In the genomic region with DNA sequence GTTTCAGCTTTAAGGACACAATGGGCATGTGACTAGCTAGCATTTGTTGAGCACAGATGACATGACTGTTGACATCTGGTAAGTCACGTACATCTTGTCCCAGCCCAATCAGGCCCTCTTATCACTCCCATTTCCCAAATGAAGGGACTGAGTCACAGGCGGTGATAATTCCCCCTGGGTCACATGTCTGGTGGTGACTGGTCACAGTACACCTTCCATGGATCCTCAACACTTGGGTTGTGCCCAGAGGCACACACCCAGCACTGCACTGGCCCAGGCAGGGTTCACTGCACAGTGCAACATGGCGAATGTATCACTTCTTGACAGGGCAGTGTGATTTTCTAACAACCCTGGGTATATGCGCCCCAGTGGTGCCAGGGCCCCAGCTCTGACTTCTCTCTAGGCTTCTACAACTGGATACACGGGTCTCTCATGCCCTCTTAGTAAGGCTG, we compare ENCODE assay signal across 12 mouse cellular contexts. TPM values are rescaled to one million over a fixed set of nuclear protein-coding genes. Genes with fewer than 3 reads are reported as not detected.
DNase-seq lines count a peak whose midpoint lies in the region; ATAC-seq and TF ChIP-seq lines count a peak whose summit lies in the region.
"Had no signal": no experiment of that assay in that cellular context is flagged by ENCODE, and none has a peak within 500 bp of the region (broad histone marks: within the 10 kb centered on the region; RNA-seq: fewer than 3 reads in every experiment).

No protein-coding gene starts in this region.

- no peak overlapping the region for H3K4me3 ChIP-seq in forebrain, embryonic 11.5 days (ENCODE audit: low read depth, low read length)
- H3K4me3 ChIP-seq in forebrain, postnatal 0 days (ENCODE audit: low read depth, low read length), result no peak overlapping the region
- H3K4me3 ChIP-seq in midbrain, postnatal 0 days (ENCODE audit: low read depth, low read length), result no peak overlapping the region
- no peak overlapping the region for H3K4me3 ChIP-seq in midbrain, embryonic 11.5 days (ENCODE audit: low read depth, low read length)
- H3K4me3 ChIP-seq in liver, embryonic 13.5 days (replicated peaks), result no peak overlapping the region
- H3K4me3 ChIP-seq: hindbrain, embryonic 10.5 days; limb, embryonic 12.5 days had no signal

- DNase-seq in forebrain, embryonic 11.5 days (ENCODE audit: low spot score), result no peak
- no peak for DNase-seq in forebrain, postnatal 0 days
- no peak for DNase-seq in midbrain, postnatal 0 days (ENCODE audit: low spot score)
- no peak for DNase-seq in midbrain, embryonic 11.5 days (ENCODE audit: low spot score, missing footprints)
- DNase-seq in liver, embryonic 13.5 days, result no peak
- DNase-seq in ovary, postnatal 14 days (ENCODE audit: low spot score), result no peak
- no peak for DNase-seq in frontal cortex, postnatal 36 days (ENCODE audit: low spot score in 2 of 2)
- DNase-seq in kidney, postnatal 36 days, result no peak

- H3K27ac ChIP-seq in forebrain, embryonic 11.5 days (ENCODE audit: low read depth, low read length), result no peak overlapping the region
- no peak overlapping the region for H3K27ac ChIP-seq in forebrain, postnatal 0 days (ENCODE audit: low read depth, low read length)
- H3K27ac ChIP-seq in midbrain, postnatal 0 days (ENCODE audit: low read depth, low read length), result no peak overlapping the region
- H3K27ac ChIP-seq in midbrain, embryonic 11.5 days (ENCODE audit: low read depth, low read length), result no peak overlapping the region
- H3K27ac ChIP-seq in liver, embryonic 13.5 days, result peak overlapping the region; percentile 60
- H3K27ac ChIP-seq: hindbrain, embryonic 10.5 days; kidney, postnatal 0 days; limb, embryonic 12.5 days had no signal

- no peaks in the 10 kb centered on the region for H3K36me3 ChIP-seq in forebrain, embryonic 11.5 days (ENCODE audit: control insufficient read depth, insufficient read depth, low read length)
- no peaks in the 10 kb centered on the region for H3K36me3 ChIP-seq in forebrain, postnatal 0 days (ENCODE audit: insufficient read depth)
- H3K36me3 ChIP-seq in midbrain, postnatal 0 days (ENCODE audit: insufficient read depth, low read length), result no peaks in the 10 kb centered on the region
- no peaks in the 10 kb centered on the region for H3K36me3 ChIP-seq in midbrain, embryonic 11.5 days (ENCODE audit: control insufficient read depth, insufficient read depth, low read length)
- H3K36me3 ChIP-seq in liver, embryonic 13.5 days, result no peaks in the 10 kb centered on the region
- H3K36me3 ChIP-seq: hindbrain, embryonic 10.5 days; limb, embryonic 12.5 days had no signal

- no peaks in the 10 kb centered on the region for H3K9me3 ChIP-seq in forebrain, embryonic 11.5 days (ENCODE audit: control insufficient read depth, low read length)
- no peaks in the 10 kb centered on the region for H3K9me3 ChIP-seq in forebrain, postnatal 0 days (ENCODE audit: low read length)
- no peaks in the 10 kb centered on the region for H3K9me3 ChIP-seq in midbrain, postnatal 0 days (ENCODE audit: low read length)
- H3K9me3 ChIP-seq in midbrain, embryonic 11.5 days (ENCODE audit: control insufficient read depth, low read length), result no peaks in the 10 kb centered on the region
- H3K9me3 ChIP-seq in liver, embryonic 13.5 days (replicated peaks), result no peaks in the 10 kb centered on the region
- H3K9me3 ChIP-seq: hindbrain, embryonic 10.5 days had no signal

- no peak overlapping the region for H3K9ac ChIP-seq in forebrain, embryonic 11.5 days (ENCODE audit: low read length)
- H3K9ac ChIP-seq in forebrain, postnatal 0 days, result no peak overlapping the region
- no peak overlapping the region for H3K9ac ChIP-seq in midbrain, postnatal 0 days (replicated peaks; ENCODE audit: low read length, poor library complexity, severe bottlenecking)
- no peak overlapping the region for H3K9ac ChIP-seq in midbrain, embryonic 11.5 days (ENCODE audit: low read length)
- H3K9ac ChIP-seq in liver, embryonic 13.5 days, result no peak overlapping the region
- H3K9ac ChIP-seq: limb, embryonic 12.5 days had no signal

- H3K4me2 ChIP-seq in forebrain, embryonic 11.5 days (ENCODE audit: low read depth, low read length, severe bottlenecking), result no peak overlapping the region
- H3K4me2 ChIP-seq in forebrain, postnatal 0 days (ENCODE audit: low read depth), result no peak overlapping the region
- no peak overlapping the region for H3K4me2 ChIP-seq in midbrain, postnatal 0 days (ENCODE audit: low read depth, low read length, poor library complexity, severe bottlenecking)
- H3K4me2 ChIP-seq in midbrain, embryonic 11.5 days, result no peak overlapping the region
- no peak overlapping the region for H3K4me2 ChIP-seq in liver, embryonic 13.5 days
- H3K4me2 ChIP-seq: heart, embryonic 11.5 days; limb, embryonic 12.5 days had no signal

- H3K4me1 ChIP-seq in forebrain, embryonic 11.5 days (replicated peaks; ENCODE audit: control insufficient read depth, insufficient read depth, low read length), result no peaks in the 10 kb centered on the region
- no peaks in the 10 kb centered on the region for H3K4me1 ChIP-seq in forebrain, postnatal 0 days (ENCODE audit: insufficient read depth)
- no peaks in the 10 kb centered on the region for H3K4me1 ChIP-seq in midbrain, postnatal 0 days (ENCODE audit: insufficient read depth, low read length)
- H3K4me1 ChIP-seq in midbrain, embryonic 11.5 days (ENCODE audit: control insufficient read depth, insufficient read depth, low read length), result no peaks in the 10 kb centered on the region
- H3K4me1 ChIP-seq in liver, embryonic 13.5 days (replicated peaks), result peaks cover 51% of the 10 kb centered on the region

- H3K27me3 ChIP-seq in forebrain, embryonic 11.5 days (ENCODE audit: control insufficient read depth, insufficient read depth, low read length), result no peaks in the 10 kb centered on the region
- no peaks in the 10 kb centered on the region for H3K27me3 ChIP-seq in forebrain, postnatal 0 days (ENCODE audit: insufficient read depth, low read length)
- H3K27me3 ChIP-seq in midbrain, postnatal 0 days (ENCODE audit: insufficient read depth, low read length), result no peaks in the 10 kb centered on the region
- no peaks in the 10 kb centered on the region for H3K27me3 ChIP-seq in midbrain, embryonic 11.5 days (ENCODE audit: control insufficient read depth, insufficient read depth, low read length)
- peaks cover 12% of the 10 kb centered on the region; the same call in 1 of the 2 replicates for H3K27me3 ChIP-seq in liver, embryonic 13.5 days
- H3K27me3 ChIP-seq: limb, embryonic 12.5 days had no signal

- WGBS in forebrain, embryonic 11.5 days, result 72% methylated on average over 5 of the region's 5 CpGs
- 77% methylated on average over 5 of the region's 5 CpGs for WGBS in forebrain, postnatal 0 days
- WGBS in midbrain, postnatal 0 days, result 80% methylated on average over 5 of the region's 5 CpGs
- 74% methylated on average over 5 of the region's 5 CpGs for WGBS in midbrain, embryonic 11.5 days
- WGBS in liver, embryonic 13.5 days (ENCODE audit: insufficient replicate concordance), result 53% methylated on average over 5 of the region's 5 CpGs

- TF ChIP-seq CTCF in forebrain, postnatal 0 days (IDR thresholded peaks at IDR 0.05; ENCODE audit: low read depth), result no peak
- TF ChIP-seq CTCF in midbrain, postnatal 0 days (IDR thresholded peaks at IDR 0.05), result no peak

- 0 out of 2 replicates have a peak, but pooled peaks have one; percentile 27 for ATAC-seq in forebrain, embryonic 11.5 days (replicated peaks; ENCODE audit: low FRiP score)
- ATAC-seq in forebrain, postnatal 0 days, result no peak
- 0 out of 2 replicates have a peak, but pooled peaks have one; percentile 41 for ATAC-seq in midbrain, postnatal 0 days (ENCODE audit: low FRiP score)
- no peak; the same call in 1 of the 2 replicates for ATAC-seq in midbrain, embryonic 11.5 days (ENCODE audit: low FRiP score)
- peak; percentile 58 for ATAC-seq in liver, embryonic 13.5 days (ENCODE audit: low read depth)

RNA-seq across cellular contexts. Expression of gene Asprv1, which starts 29.2 kb away (rescaled TPM):
- polyA plus RNA-seq in forebrain, embryonic 11.5 days (2014; fragmentation: Nextera tagmentation; extraction: Ambion mirVana), result 0.35 and 0.59 TPM in 2 replicates
- 1.8 and 3.2 TPM in 2 replicates for total RNA-seq in forebrain, postnatal 0 days (2014; rRNA removed)
- 1.6 TPM in 2 replicates for polyA plus RNA-seq in forebrain, postnatal 0 days (2015; fragmentation: Nextera tagmentation; extraction: Ambion mirVana)
- 2.0 and 4.2 TPM in 2 replicates for total RNA-seq in midbrain, postnatal 0 days (2014; rRNA removed)
- 1.1 and 1.2 TPM in 2 replicates for polyA plus RNA-seq in midbrain, postnatal 0 days (2015; fragmentation: Nextera tagmentation; extraction: Ambion mirVana)
- 0.37 and 0.68 TPM in 2 replicates for polyA plus RNA-seq in midbrain, embryonic 11.5 days (2014; fragmentation: Nextera tagmentation; extraction: Ambion mirVana)
- polyA plus RNA-seq in liver, embryonic 13.5 days (2015; fragmentation: Nextera tagmentation; extraction: Ambion mirVana), result 0.25 and 0.29 TPM in 2 replicates
- polyA plus RNA-seq: heart, embryonic 11.5 days had no signal

Comparison
In these comparisons a context has a peak if more than half of its experiments do, and no peak if none do; other contexts are left out.
1. ATAC-seq: peak in forebrain, embryonic 11.5 days (single experiment), midbrain, postnatal 0 days (single experiment) and liver, embryonic 13.5 days (single experiment); none in forebrain, postnatal 0 days (single experiment) and midbrain, embryonic 11.5 days (single experiment).